Mouse (Mus musculus) layer of hippocampus, adult 11-12 months (tissue): ENCODE results near the gene Pcbp4.

Experiments used
- DNase-seq: peaks from one replicate; pipeline ENCODE4 v3.0.0; 2022; ENCODE audit warnings: low spot score

Gene Pcbp4

DNA sequence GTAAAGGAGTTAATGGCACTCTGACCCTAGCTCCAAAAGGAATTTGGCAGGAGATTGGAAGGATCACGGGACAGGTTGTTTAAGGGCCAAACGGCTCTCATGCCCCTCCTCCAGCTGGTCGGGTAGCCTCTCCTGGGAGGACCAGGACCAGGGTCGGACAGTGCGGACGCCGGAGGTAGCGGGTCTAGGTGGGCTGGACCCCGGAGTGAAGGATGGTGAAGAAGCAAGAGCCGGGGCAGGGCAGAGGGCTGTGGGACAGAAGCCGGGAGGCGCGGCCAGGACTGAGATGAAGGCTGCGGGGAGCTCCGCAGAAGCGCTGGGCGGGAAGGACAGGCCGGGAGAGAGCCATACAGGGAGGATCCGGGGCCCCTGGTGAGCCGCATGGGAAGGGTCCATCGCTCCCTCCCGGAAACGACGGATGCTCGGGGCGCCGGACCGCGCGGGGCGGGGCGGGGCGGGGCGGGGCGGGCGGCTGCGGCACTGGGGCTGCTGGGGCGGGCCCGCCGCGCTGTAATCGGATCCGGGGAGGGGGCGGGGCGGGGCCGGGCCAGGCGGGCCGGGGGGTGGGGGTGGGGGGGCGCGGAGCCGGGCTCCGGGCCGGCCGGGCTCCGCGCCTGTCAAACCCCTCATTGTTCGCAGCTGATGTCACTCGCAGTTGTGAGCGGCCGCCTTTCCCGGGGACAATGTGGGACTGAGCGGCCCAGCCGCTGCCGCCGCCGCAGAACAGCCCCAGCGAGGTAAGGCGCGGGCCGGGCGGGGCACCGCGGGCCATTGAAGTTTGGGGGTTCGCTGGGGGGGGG lies at the start of gene Pcbp4:
Gene Pcbp4 (plus strand): TSS at position 21 of the 800 bp plus-strand sequence.
- peak; percentile 71 for DNase-seq

DNA sequence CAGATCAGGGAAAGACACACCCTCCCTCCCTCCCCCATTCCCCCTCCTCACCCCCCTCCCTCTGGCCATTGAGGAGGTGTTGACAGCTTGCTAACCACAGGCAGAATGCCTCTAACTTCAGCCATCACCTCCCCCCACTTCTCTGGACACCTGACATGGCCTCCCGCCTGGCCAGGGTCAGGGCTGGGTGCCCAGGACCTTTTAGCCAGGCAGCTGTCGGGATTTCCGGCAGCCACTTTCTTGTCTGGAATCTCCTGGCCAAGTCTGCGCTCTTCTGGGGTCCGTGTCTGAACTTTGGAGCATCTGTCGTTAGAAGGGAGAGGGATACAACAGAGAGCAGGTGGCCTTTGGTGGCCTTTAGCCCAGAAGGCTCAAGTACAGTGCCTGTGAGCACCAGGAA lies 47.8 kb upstream of the Pcbp4 start:
- no peak for DNase-seq

DNA sequence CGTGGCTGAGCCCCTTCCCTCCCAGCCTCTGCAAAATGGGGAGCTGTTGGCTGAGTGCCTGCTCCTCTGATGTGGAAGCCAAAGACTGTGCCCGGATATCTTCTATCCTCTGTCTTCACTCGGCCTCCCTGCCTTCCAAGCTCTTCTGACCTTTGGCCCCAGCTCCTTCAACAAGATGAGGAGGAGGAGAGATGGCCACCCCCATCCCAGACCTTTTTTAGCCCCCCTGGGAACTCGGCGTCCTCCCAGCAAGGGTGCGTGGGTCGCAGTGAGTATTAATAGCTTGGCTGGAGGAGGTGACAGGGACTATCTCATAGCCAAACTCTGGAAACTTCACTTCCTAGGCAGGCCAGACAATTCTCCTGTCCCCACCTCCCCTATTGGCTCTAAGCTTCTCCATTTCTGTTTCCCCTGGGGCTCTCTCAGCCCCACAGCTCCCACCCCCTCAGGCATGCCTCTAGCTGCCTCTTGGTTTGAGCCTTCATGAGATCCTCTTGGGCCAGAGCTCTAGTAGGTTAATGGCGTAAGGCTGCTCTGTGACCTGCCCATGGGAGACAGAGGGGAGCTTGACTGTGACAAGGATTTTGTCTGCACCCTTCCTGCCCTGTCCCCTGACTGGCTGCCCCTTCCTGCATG lies 46.5 kb upstream of the Pcbp4 start:
- DNase-seq: no peak

DNA sequence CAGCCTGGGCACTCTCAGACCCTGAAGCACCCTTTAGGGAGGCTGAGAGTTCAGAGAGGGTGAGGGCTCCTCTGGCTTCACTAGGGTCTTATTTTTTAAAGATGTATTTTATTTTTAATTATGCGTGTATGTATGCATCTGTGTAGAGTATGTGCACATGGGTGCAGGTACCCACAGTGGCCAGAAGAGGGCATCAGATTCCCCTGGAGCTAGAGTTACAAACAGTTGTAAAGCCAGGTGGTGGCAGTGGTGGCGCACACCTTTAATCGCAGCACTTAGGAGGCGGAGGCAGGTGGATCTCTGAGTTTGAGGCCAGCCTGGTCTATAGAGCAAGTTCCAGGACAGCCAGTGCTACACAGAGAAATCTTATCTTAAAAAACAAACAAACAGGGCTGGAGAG lies 44.0 kb upstream of the Pcbp4 start:
- no peak for DNase-seq

DNA sequence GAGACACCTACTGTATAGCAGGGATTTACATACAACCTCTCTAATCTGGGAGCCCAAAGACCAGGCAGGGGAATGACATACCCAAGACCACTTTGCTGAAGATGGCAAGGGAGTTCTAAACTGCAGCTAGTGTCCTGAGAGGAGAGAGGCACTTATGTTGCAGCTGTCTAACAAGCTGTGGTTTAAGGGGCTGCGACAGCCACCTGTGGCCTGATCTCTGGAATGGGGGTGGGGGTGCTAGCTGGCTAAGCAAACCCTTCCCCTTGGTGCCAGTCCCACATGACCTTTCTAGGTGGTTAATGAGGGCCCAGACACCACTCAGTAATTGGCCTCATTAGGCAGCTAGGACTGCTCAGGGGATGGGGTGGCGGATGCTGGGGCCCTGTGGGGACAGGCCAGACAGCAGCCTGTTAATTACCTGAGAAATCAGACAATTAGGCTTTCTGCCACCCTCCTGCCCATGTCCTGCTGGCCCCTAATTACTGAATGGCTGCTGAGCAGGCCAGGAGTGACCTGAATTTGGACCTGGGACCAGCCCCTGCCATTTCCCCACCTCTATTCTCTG lies 42.9 kb upstream of the Pcbp4 start:
- DNase-seq: no peak

- peak; percentile 59 for DNase-seq
Measured at GRCm38 (mm10) chr9:106411091-106411594, 41.9 kb upstream of the Pcbp4 start.

GRCm38 (mm10) chr9:106411729-106412128 lies 41.4 kb upstream of the Pcbp4 start:
- DNase-seq: no peak

- DNase-seq: no peak
Measured at GRCm38 (mm10) chr9:106412210-106412609, 40.9 kb upstream of the Pcbp4 start.

DNA sequence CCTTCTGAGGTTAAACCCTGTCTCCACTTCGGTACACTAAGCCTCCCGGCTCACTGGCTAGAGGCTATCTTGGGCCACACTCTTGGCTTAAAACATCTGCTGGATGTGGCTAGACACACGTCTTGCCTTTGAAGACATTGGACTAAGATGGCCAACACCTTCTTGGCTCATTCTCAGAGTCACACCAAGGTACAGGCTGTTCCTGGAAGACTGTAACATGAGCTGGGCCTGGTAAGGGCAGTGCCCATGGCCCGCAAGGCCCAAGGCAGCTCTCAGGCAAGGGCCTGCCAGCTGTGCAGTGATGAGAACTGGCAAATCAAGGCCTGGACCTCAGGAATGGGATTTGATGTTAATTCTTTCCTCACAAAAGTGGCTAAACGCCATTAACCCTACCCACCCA lies 39.5 kb upstream of the Pcbp4 start:
- DNase-seq: no peak

- DNase-seq: no peak
Measured at GRCm38 (mm10) chr9:106416826-106417225, 36.3 kb upstream of the Pcbp4 start.

DNA sequence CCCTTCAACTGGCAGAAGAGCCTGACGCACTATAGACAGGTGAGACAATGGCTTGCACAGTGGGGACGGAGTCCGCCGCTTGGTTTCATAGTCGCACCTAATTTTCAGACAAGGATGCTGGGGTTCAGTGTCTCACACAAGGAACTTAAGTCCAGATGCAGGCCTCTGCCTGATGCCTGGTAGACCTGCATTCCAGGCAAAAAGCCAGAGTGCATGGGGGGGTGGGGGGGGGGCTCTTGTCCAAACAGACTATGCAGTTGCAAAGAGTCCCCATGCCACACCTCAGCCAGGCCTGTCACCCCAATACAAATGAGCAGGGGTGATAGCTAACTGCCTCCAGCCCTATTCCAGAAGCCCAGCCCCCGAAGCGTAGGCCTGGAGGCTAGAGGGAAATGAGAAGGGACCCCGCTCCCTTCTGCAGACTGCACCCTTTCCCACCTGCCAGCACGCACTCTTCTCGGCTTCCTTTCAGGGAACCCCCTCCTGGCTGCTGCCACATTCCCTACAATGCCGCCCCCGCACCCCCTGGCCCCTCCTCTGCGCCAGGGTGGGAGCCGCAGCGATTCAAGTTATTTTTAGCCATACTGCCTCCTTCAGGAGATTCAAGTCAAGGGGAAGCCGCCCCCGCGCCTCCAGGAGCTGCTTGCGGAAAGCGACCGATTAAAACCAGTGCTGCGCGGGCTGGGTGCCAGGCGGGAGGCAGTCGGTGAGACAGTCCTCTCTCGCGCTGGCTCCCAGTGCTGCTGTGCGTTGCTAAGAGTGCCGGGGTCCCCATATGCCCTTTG lies 35.1 kb upstream of the Pcbp4 start:
- DNase-seq: peak; percentile 91

DNA sequence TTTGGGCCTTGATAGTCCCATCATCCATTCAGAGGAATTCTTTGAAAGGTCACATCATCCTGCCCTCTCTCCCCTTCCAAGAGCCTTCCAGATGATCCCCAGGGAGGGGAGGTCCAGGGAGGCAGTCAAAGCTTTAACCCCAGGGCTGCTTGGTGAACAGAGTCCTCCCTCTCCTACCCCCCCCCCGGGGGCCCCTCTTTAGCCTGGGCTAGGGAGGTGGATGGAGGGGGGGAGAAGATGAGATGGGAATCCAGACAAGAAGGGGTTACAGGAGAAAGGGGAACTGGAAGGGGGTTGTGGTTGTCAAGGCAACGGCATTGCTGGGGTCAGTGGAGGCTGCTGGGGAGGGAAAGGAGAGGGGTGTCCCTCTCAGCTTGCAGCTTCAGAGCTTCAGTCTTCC lies 32.5 kb upstream of the Pcbp4 start:
- no peak for DNase-seq

DNA sequence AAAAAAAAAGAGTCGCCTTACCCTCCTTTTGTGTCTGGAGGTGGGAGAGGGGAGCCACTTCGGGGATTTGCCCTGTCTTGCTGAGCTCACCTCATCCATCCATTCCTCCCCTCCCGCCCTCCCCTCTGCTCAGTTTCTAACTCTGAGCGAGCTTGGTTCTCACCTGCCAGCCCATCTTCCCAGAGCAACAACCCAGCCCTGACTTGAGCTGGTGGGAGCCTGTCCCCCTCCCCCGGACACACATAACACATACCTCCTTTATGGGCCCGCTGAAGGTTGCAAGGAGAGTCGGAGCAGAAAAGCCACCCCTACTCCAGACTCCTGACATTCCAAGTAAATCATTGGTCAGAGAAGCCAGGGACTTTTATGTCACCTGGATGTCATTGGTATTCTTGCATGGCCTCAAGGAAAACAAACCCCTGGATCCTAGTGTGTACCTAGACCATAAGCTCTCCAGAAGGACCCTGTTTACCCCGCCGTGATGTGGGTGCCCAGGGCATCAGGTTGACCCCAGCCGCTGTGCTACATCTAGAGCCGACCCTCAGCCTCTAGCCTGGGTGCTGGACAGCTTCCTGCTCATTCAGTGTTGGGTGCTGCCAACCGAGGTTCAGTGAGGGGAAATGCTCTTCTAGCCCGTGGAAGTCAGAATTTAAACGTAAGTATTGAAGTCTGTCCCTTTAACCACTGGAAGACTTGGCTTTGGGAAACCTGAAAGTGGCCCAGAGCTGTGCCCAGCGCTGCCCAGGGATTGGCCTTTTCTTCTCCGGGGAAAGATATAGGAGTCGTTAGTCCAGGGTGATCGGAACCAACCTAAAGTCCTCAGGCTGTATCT lies 31.8 kb upstream of the Pcbp4 start:
- DNase-seq: no peak

- DNase-seq: peak; percentile 94
Measured at GRCm38 (mm10) chr9:106421865-106422160, 31.3 kb upstream of the Pcbp4 start.

GRCm38 (mm10) chr9:106428719-106429220 lies 24.3 kb upstream of the Pcbp4 start:
- DNase-seq: no peak

GRCm38 (mm10) chr9:106429221-106430014 lies 23.7 kb upstream of the Pcbp4 start, which contains the start of gene Rpl29:
TSS of gene Rpl29 (plus strand) at chr9:106429454.
- DNase-seq: peak; percentile 95

DNA sequence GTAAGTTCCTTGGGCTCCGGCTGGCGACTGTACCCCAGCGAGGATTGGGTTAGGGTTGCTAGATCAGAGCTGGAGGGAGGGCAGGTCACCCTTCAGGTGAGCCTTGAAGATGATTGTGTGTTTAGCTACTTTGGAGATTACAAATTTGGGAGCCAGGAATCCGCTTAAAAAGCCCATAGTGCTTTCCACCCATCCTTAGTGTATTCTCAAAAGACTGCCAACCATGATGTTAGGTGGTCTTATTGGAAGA lies 23.2 kb upstream of the Pcbp4 start:
- no peak for DNase-seq

- DNase-seq: no peak
Measured at GRCm38 (mm10) chr9:106433389-106433788, 19.7 kb upstream of the Pcbp4 start.

GRCm38 (mm10) chr9:106436566-106436965 lies 16.5 kb upstream of the Pcbp4 start:
- DNase-seq: no peak

- DNase-seq: no peak
Measured at GRCm38 (mm10) chr9:106442680-106443079, 10.4 kb upstream of the Pcbp4 start.

DNA sequence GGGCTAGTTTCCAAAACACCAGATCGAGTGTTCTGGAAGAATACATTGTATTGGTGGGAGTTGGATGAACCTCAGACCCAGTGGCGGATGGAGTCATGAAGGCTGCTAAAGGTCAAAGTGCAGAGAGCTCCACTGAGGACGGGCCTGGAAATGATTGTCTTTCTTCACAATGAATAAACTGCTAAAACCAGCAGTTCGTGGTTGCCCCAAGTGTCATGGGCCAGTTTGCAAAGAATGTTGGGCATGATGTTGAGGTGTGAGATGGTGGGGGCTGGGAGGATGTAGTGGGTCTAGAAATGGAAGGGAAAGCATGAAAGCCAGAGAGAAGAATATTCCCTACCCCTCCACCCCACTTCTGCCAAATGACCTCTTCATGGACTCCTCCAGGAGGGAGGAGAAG lies 8.3 kb upstream of the Pcbp4 start:
- no peak for DNase-seq
